Mouse (Mus musculus) kidney, adult 8-10 months (tissue): ENCODE measurements at regions not wholly inside any gene's neighbourhood (a gene's known extent, or its start where the extent isn't known, plus 50 kb on each side); places are given as distances from the start of the nearest gene placed in this dataset.

ENCODE experiments used
- DNase-seq, 2 experiments: peaks; one replicate each; pipeline ENCODE4 v3.0.0; 2022

GRCm38 (mm10) chr9:71355721-71356120, 130.0 kb downstream of the Polr2m start:
- no peak for DNase-seq
